Mouse (Mus musculus) cerebellum, adult 8-10 months (tissue): ENCODE measurements around the gene Pcna.

Experiments used
- DNase-seq: peaks from one replicate; pipeline ENCODE4 v3.0.0; 2022

Pcna gene

GRCm38 (mm10) chr2:132232413-132232945 is 20.6 kb downstream of the Pcna start:
- no peak for DNase-seq

- DNase-seq, result no peak
Observed at GRCm38 (mm10) chr2:132224359-132224758, 28.8 kb downstream of the Pcna start.

GRCm38 (mm10) chr2:132221611-132222073 is 31.5 kb downstream of the Pcna start:
- DNase-seq, result no peak

- DNase-seq, result no peak
Observed at GRCm38 (mm10) chr2:132211995-132212656, 41.0 kb downstream of the Pcna start.

GRCm38 (mm10) chr2:132210806-132211312 is 42.3 kb downstream of the Pcna start:
- no peak for DNase-seq

- no peak for DNase-seq
Observed at GRCm38 (mm10) chr2:132208246-132208881, 44.8 kb downstream of the Pcna start.

- DNase-seq, result no peak
Observed at GRCm38 (mm10) chr2:132206316-132206881, 46.7 kb downstream of the Pcna start.

- no peak for DNase-seq
Observed at GRCm38 (mm10) chr2:132205549-132205948, 47.6 kb downstream of the Pcna start.

GRCm38 (mm10) chr2:132203773-132204172 is 49.3 kb downstream of the Pcna start:
- no peak for DNase-seq

- no peak for DNase-seq
Observed at GRCm38 (mm10) chr2:132203186-132203585, 49.9 kb downstream of the Pcna start.
